Mouse (Mus musculus) intestine, embryonic 15.5 days (tissue): Measurements from ENCODE around the gene Wnk2. TPM values are rescaled to one million over a fixed set of nuclear protein-coding genes. Genes with fewer than 3 reads are reported as not detected.

Source experiments
- ATAC-seq: fragments of 200-750 bp; cut with Nextera tagmentation; 2 replicates; pipeline ENCODE4 v1.8.0; 2017; ENCODE audit warnings: moderate TSS enrichment, moderate library complexity
- H3K27ac ChIP-seq: fragments of 300-500 bp; sonication (generic); 2 replicates; pipeline ENCODE4 v1.5.1; 2015; ENCODE audit warnings: mild to moderate bottlenecking, inconsistent platforms
- H3K27me3 ChIP-seq: fragments of 300-500 bp; sonication (generic); replicated peaks from 2 replicates; pipeline ENCODE4 v1.6.1; 2015; ENCODE audit warnings: inconsistent platforms
- H3K36me3 ChIP-seq: fragments of 300-500 bp; sonication (generic); 2 replicates; pipeline ENCODE4 v1.6.1; 2015; ENCODE audit warnings: inconsistent platforms
- H3K4me1 ChIP-seq: fragments of 300-500 bp; sonication (generic); replicated peaks from 2 replicates; pipeline ENCODE4 v1.6.1; 2015; ENCODE audit warnings: inconsistent platforms
- H3K4me2 ChIP-seq: fragments of 300-500 bp; sonication (generic); replicated peaks from 2 replicates; pipeline ENCODE4 v1.6.1; 2015; ENCODE audit warnings: mild to moderate bottlenecking, inconsistent platforms
- H3K4me3 ChIP-seq: fragments of 300-500 bp; sonication (generic); replicated peaks from 2 replicates; pipeline ENCODE4 v1.5.1; 2015; ENCODE audit warnings: inconsistent platforms
- H3K9ac ChIP-seq: fragments of 300-500 bp; sonication (generic); 2 replicates; pipeline ENCODE4 v1.6.1; 2015; ENCODE audit warnings: inconsistent platforms
- H3K9me3 ChIP-seq: fragments of 300-500 bp; sonication (generic); 2 replicates; pipeline ENCODE4 v1.6.1; 2016; ENCODE audit warnings: inconsistent platforms
- WGBS: fragments of 180-500 bp; shearing (Covaris S2); methylation state at CpG from one replicate; pipeline ENCODE4 v1.1.7; 2015; 5-methylcytosine and 5-hydroxymethylcytosine counted together
- polyA plus RNA-seq: library from polyadenylated mRNA; unstranded; fragments of >200 nt; fragmentation: Nextera tagmentation; extraction: Ambion mirVana; gene quantifications from 2 replicates; pipeline ENCODE4 v1.2.1, GENCODE M21; 2015

Wnk2 gene
- polyA plus RNA-seq, 1 experiment from 2014 or later: 3.1 TPM

GRCm38 (mm10) chr13:49021693-49022092 lies 126.1 kb downstream of the Wnk2 start:
- ATAC-seq: no peak
- 68% methylated on average over 3 of the region's 3 CpGs for WGBS
- no peak overlapping the region for H3K9ac ChIP-seq
- no peaks in the 10 kb centered on the region for H3K9me3 ChIP-seq
- H3K27ac ChIP-seq: no peak overlapping the region
- peaks cover 4% of the 10 kb centered on the region for H3K4me1 ChIP-seq
- no peak overlapping the region for H3K4me2 ChIP-seq
- no peaks in the 10 kb centered on the region for H3K36me3 ChIP-seq
- no peak overlapping the region for H3K4me3 ChIP-seq
- no peaks in the 10 kb centered on the region for H3K27me3 ChIP-seq

- H3K36me3 ChIP-seq: no peaks in the 10 kb centered on the region
- 75% methylated on average over 5 of the region's 5 CpGs for WGBS
- H3K27me3 ChIP-seq: no peaks in the 10 kb centered on the region
- H3K4me2 ChIP-seq: no peak overlapping the region
- no peak overlapping the region for H3K9ac ChIP-seq
- ATAC-seq: no peak
- H3K4me3 ChIP-seq: no peak overlapping the region
- peaks cover 17% of the 10 kb centered on the region for H3K4me1 ChIP-seq
- no peak overlapping the region for H3K27ac ChIP-seq
- H3K9me3 ChIP-seq: no peaks in the 10 kb centered on the region
These were observed 127.7 kb downstream of the Wnk2 start for GRCm38 (mm10) chr13:49020152-49020551.

- Histone ChIP-seq H3K4me1 (peaks cover 15% of the 10 kb centered on the region), H3K4me3 (no peak overlapping the region), H3K36me3 (no peaks in the 10 kb centered on the region), H3K27ac (no peak overlapping the region), H3K4me2 (no peak overlapping the region), H3K9ac (no peak overlapping the region), H3K9me3 (no peaks in the 10 kb centered on the region), H3K27me3 (no peaks in the 10 kb centered on the region)
- WGBS: 94% methylated on average over 1 of the region's 1 CpGs
- ATAC-seq: no peak
These were observed 130.4 kb downstream of the Wnk2 start for GRCm38 (mm10) chr13:49017375-49017774.

GRCm38 (mm10) chr13:49016311-49016761 lies 131.5 kb downstream of the Wnk2 start:
- Histone ChIP-seq H3K27ac (peak overlapping the region; percentile 44), H3K4me1 (peaks cover 15% of the 10 kb centered on the region), H3K4me3 (peak overlapping the region; percentile 11; the same call in 1 of the 2 replicates), H3K4me2 (peak overlapping the region; percentile 64), H3K27me3 (no peaks in the 10 kb centered on the region), H3K9me3 (no peaks in the 10 kb centered on the region), H3K36me3 (no peaks in the 10 kb centered on the region), H3K9ac (no peak overlapping the region)
- 23% methylated on average over 16 of the region's 16 CpGs for WGBS
- peak; percentile 80 for ATAC-seq

- Histone ChIP-seq H3K36me3 (no peaks in the 10 kb centered on the region), H3K27ac (peak overlapping the region; percentile 44), H3K9me3 (no peaks in the 10 kb centered on the region), H3K4me1 (peaks cover 15% of the 10 kb centered on the region), H3K27me3 (no peaks in the 10 kb centered on the region), H3K4me3 (peak overlapping the region; percentile 11), H3K9ac (no peak overlapping the region), H3K4me2 (peak overlapping the region; percentile 64)
- ATAC-seq: peak; percentile 77
- WGBS: 13% methylated on average over 30 of the region's 30 CpGs
These were observed 132.2 kb downstream of the Wnk2 start for GRCm38 (mm10) chr13:49015366-49016306.

- no peaks in the 10 kb centered on the region for H3K27me3 ChIP-seq
- no peak overlapping the region for H3K4me3 ChIP-seq
- WGBS: 71% methylated on average over 5 of the region's 5 CpGs
- no peak overlapping the region for H3K4me2 ChIP-seq
- H3K27ac ChIP-seq: no peak overlapping the region
- no peak overlapping the region for H3K9ac ChIP-seq
- peaks cover 15% of the 10 kb centered on the region for H3K4me1 ChIP-seq
- H3K9me3 ChIP-seq: no peaks in the 10 kb centered on the region
- no peaks in the 10 kb centered on the region for H3K36me3 ChIP-seq
- ATAC-seq: no peak
These were observed 134.5 kb downstream of the Wnk2 start for GRCm38 (mm10) chr13:49013206-49013794.

GRCm38 (mm10) chr13:49001691-49002090 lies 146.1 kb downstream of the Wnk2 start:
- no peaks in the 10 kb centered on the region for H3K4me1 ChIP-seq
- H3K27ac ChIP-seq: no peak overlapping the region
- no peaks in the 10 kb centered on the region for H3K36me3 ChIP-seq
- H3K4me2 ChIP-seq: no peak overlapping the region
- no peak overlapping the region for H3K9ac ChIP-seq
- no peaks in the 10 kb centered on the region for H3K27me3 ChIP-seq
- H3K4me3 ChIP-seq: no peak overlapping the region
- H3K9me3 ChIP-seq: no peaks in the 10 kb centered on the region
- no peak for ATAC-seq
- 57% methylated on average over 3 of the region's 3 CpGs for WGBS

GRCm38 (mm10) chr13:48998591-48998990 lies 149.2 kb downstream of the Wnk2 start:
- ATAC-seq: peak; percentile 71
- 13% methylated on average over 6 of the region's 6 CpGs for WGBS

GRCm38 (mm10) chr13:48996731-48997130 lies 151.1 kb downstream of the Wnk2 start:
- H3K9ac ChIP-seq: no peak overlapping the region
- H3K27me3 ChIP-seq: no peaks in the 10 kb centered on the region
- H3K4me2 ChIP-seq: no peak overlapping the region
- H3K9me3 ChIP-seq: no peaks in the 10 kb centered on the region
- H3K36me3 ChIP-seq: no peaks in the 10 kb centered on the region
- no peaks in the 10 kb centered on the region for H3K4me1 ChIP-seq
- H3K4me3 ChIP-seq: no peak overlapping the region
- ATAC-seq: no peak
- WGBS: 83% methylated on average over 4 of the region's 4 CpGs
- H3K27ac ChIP-seq: no peak overlapping the region

More at GRCm38 (mm10) chr13:48998591-48998990, 149.2 kb downstream of the Wnk2 start:
- Histone ChIP-seq H3K27ac (no peak overlapping the region), H3K27me3 (no peaks in the 10 kb centered on the region), H3K4me3 (no peak overlapping the region), H3K36me3 (no peaks in the 10 kb centered on the region), H3K9ac (no peak overlapping the region), H3K4me1 (no peaks in the 10 kb centered on the region), H3K9me3 (no peaks in the 10 kb centered on the region), H3K4me2 (no peak overlapping the region)

GRCm38 (mm10) chr13:48994903-48995302 lies 152.9 kb downstream of the Wnk2 start:
- 36% methylated on average over 3 of the region's 3 CpGs for WGBS
- H3K4me3 ChIP-seq: no peak overlapping the region
- no peaks in the 10 kb centered on the region for H3K4me1 ChIP-seq
- no peaks in the 10 kb centered on the region for H3K9me3 ChIP-seq
- no peaks in the 10 kb centered on the region for H3K36me3 ChIP-seq
- H3K27ac ChIP-seq: no peak overlapping the region
- H3K27me3 ChIP-seq: no peaks in the 10 kb centered on the region
- H3K4me2 ChIP-seq: no peak overlapping the region
- ATAC-seq: no peak
- no peak overlapping the region for H3K9ac ChIP-seq

GRCm38 (mm10) chr13:48992914-48993313 lies 154.9 kb downstream of the Wnk2 start:
- Histone ChIP-seq H3K27me3 (no peaks in the 10 kb centered on the region), H3K27ac (no peak overlapping the region), H3K36me3 (no peaks in the 10 kb centered on the region), H3K4me1 (no peaks in the 10 kb centered on the region), H3K9ac (no peak overlapping the region), H3K4me2 (no peak overlapping the region), H3K4me3 (no peak overlapping the region), H3K9me3 (no peaks in the 10 kb centered on the region)
- ATAC-seq: no peak

GRCm38 (mm10) chr13:48990138-48990537 lies 157.7 kb downstream of the Wnk2 start:
- no peaks in the 10 kb centered on the region for H3K9me3 ChIP-seq

More at GRCm38 (mm10) chr13:48990138-48990537, 157.7 kb downstream of the Wnk2 start:
- no peaks in the 10 kb centered on the region for H3K4me1 ChIP-seq
- no peak overlapping the region for H3K9ac ChIP-seq
- no peak overlapping the region for H3K4me2 ChIP-seq
- H3K36me3 ChIP-seq: no peaks in the 10 kb centered on the region
- 77% methylated on average over 2 of the region's 2 CpGs for WGBS
- H3K4me3 ChIP-seq: no peak overlapping the region
- ATAC-seq: no peak
- no peak overlapping the region for H3K27ac ChIP-seq
- no peaks in the 10 kb centered on the region for H3K27me3 ChIP-seq
